Mouse (Mus musculus) intestine, embryonic 14.5 days (tissue): Measurements from ENCODE around the gene Neurl1a. TPM values are rescaled to one million over a fixed set of nuclear protein-coding genes. Genes with fewer than 3 reads are reported as not detected.

Experiments used
- microRNA-seq: library from miRNA; unstranded; fragments of <30 nt; microRNA quantifications from one replicate; pipeline ENCODE4, GENCODE M21; 2016
- polyA plus RNA-seq: library from polyadenylated mRNA; unstranded; fragments of >200 nt; fragmentation: Nextera tagmentation; extraction: Ambion mirVana; gene quantifications from 2 replicates; pipeline ENCODE4 v1.2.1, GENCODE M21; 2014

Neurl1a gene
- polyA plus RNA-seq, 1 experiment from 2014 or later, result 9.1 TPM

Small RNAs within 50 kb of the gene (microRNA-seq; reads per million reads assigned to microRNA genes)
- 0.34 reads per million for gene Mir6995

Other genes with a start within 250 kb of the Neurl1a start
- 18.3 and 19.2 TPM in 2 replicates for gene Ina, start 164.1 kb upstream of the Neurl1a start, polyA plus RNA-seq
- 55.1 and 64.1 TPM in 2 replicates for gene Nt5c2, start 163.7 kb upstream of the Neurl1a start, polyA plus RNA-seq
- 31.1 and 33.4 TPM in 2 replicates for gene Pcgf6, start 127.9 kb upstream of the Neurl1a start, polyA plus RNA-seq
- 8.3 and 8.8 TPM in 2 replicates for gene Taf5, start 111.1 kb upstream of the Neurl1a start, polyA plus RNA-seq
- gene Usmg5, start 88.2 kb upstream of the Neurl1a start, polyA plus RNA-seq, result 1,243 and 1,445 TPM in 2 replicates
- gene Pdcd11, start 88.1 kb upstream of the Neurl1a start, polyA plus RNA-seq, result 11.7 and 12.6 TPM in 2 replicates
- gene Calhm2, start 40.5 kb upstream of the Neurl1a start, polyA plus RNA-seq, result 2.5 and 3.1 TPM in 2 replicates
- gene Calhm1, start 34.6 kb upstream of the Neurl1a start, polyA plus RNA-seq, result not detected in 2 replicates
- gene Calhm3, start 21.1 kb upstream of the Neurl1a start, polyA plus RNA-seq, result not detected in 2 replicates